Mouse (Mus musculus) erythroblast, embryonic 14.5 days (primary cell): ENCODE results near the gene Idh3a.

Experiments used
- GATA1 ChIP-seq: IDR thresholded peaks from 2 replicates; pipeline ENCODE4 v1.6.1; 2012; ENCODE audit warnings: low read length, inconsistent platforms, mixed read lengths
- TAL1 ChIP-seq: IDR thresholded peaks from 3 replicates; pipeline ENCODE4 v1.6.1; 2012; ENCODE audit warnings: low read length, inconsistent platforms, mixed read lengths

DNA sequence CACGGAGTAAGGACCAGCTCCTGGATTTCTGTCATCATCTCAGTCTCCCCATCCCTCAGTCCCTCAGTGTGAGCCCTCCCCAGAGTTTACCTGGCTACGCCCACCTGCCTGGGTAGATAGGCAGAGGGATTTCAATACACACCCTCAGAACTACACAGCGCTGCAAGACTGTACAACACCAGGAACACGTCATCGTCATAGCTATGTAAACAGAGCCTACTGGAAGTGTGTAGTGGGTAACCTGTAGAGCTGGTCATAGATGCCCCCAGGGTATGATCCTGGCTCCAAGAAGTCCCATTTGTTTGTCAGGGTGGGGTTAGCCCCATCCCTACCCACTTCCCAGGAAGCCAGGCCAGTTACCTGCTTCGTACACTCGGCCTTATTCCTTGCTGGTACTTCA lies 57.0 kb downstream of the Idh3a start:
- no peak for TF ChIP-seq GATA1
- TF ChIP-seq TAL1: no peak
